Mouse (Mus musculus) cortical plate, adult 2 months (tissue): ENCODE measurements around the gene Dpep1.

ENCODE experiments used
- CTCF ChIP-seq: fragments of 200-500 bp; IDR thresholded peaks from 2 replicates; pipeline ENCODE4 v1.5.1; 2011; ENCODE audit warnings: mild to moderate bottlenecking, control low read depth, low read length; ENCODE audit not compliant: insufficient read depth; ENCODE audit errors: extremely low read depth
- POLR2A ChIP-seq: fragments of 200-500 bp; IDR thresholded peaks from 2 replicates; pipeline ENCODE4 v1.6.1; 2011; ENCODE audit warnings: mild to moderate bottlenecking, low read length, control low read depth; ENCODE audit not compliant: insufficient read depth; ENCODE audit errors: extremely low read depth

DNA sequence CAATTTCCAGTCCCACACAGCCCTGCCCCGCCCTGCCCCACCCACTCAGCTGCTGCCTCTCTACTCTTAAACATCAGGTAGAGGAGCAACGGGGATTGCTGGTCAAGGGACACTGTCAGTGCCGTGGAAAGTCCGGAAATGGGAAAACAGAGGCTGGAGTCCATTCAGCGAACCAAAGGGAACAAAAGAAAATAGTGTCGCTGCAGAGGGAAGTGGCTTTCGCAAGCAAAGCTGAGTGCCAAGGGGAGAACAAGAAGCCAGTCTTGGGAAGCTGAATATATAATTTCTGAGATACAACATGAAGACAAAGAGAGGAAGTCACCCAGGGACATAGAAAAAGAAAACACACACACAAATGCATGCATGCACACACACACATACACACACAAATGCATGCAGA, 2.8 kb downstream of the Dpep1 start:
- TF ChIP-seq CTCF (no peak), POLR2A (no peak)
